Mouse (Mus musculus): ENCODE measurements around the gene Hccs. TPM values are rescaled to one million over a fixed set of nuclear protein-coding genes. Genes with fewer than 3 reads are reported as not detected.

The Hccs gene
- total and polyA plus RNA-seq, 2 experiments from 2014 or later = 58.2 to 75.2 TPM

- H3K9ac ChIP-seq (replicated peaks; ENCODE audit: low read depth, low read length) = no peak overlapping the region
- ATAC-seq (ENCODE audit: insufficient read depth, low read depth) (no peak), DNase-seq (ENCODE audit: low spot score) (no peak)
- no peak overlapping the region for H3K4me3 ChIP-seq (ENCODE audit: low read depth, low read length)
- WGBS = 46% methylated on average over 26 of the region's 26 CpGs
- H3K9me3 ChIP-seq (replicated peaks; ENCODE audit: control insufficient read depth, low read length) = no peaks in the 10 kb centered on the region
- 0 out of 2 replicates have a peak overlapping the region, but pooled peaks have one; percentile 25 for H3K27ac ChIP-seq (ENCODE audit: low read depth)
- no peak overlapping the region; the same call in 1 of the 2 replicates for H3K4me2 ChIP-seq (ENCODE audit: low read depth, low read length)
- TF ChIP-seq CTCF (IDR thresholded peaks at IDR 0.05; ENCODE audit: low read depth) (no peak), EP300 (IDR thresholded peaks at IDR 0.05; ENCODE audit: low read depth) (no peak)
- H3K4me1 ChIP-seq (ENCODE audit: control insufficient read depth, insufficient read depth) = no peaks in the 10 kb centered on the region
- H3K27me3 ChIP-seq (ENCODE audit: control insufficient read depth, insufficient read depth, low read length) = no peaks in the 10 kb centered on the region
- no peaks in the 10 kb centered on the region for H3K36me3 ChIP-seq (replicated peaks; ENCODE audit: control insufficient read depth, insufficient read depth, low read length)
These were observed 17.7 kb downstream of the Hccs start for GRCm38 (mm10) chrX:169302271-169303045.

DNA sequence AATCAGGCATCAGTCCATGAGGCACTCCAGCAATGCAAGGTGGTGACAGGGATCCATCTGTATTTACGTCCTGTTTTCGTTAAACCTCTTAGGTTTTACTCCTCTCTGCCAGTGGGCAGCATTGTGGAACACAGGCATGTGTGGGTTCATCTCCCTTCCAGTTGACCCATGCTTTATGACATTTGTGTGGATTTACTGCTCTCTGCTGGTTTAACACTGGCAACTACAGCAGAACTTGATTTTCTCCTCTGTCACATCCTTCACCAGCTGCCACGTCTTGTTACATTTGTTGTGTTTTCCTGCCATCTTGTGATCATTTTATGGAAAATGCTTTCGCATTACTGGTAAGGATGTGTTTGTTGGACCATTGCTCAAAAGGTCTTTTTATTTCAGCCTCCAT is 20.6 kb downstream of the Hccs start:
- no peak overlapping the region for H3K27ac ChIP-seq (ENCODE audit: low read depth)
- no peak overlapping the region for H3K9ac ChIP-seq (replicated peaks; ENCODE audit: low read depth, low read length)
- H3K27me3 ChIP-seq (ENCODE audit: control insufficient read depth, insufficient read depth, low read length) = no peaks in the 10 kb centered on the region
- no peak for TF ChIP-seq EP300 (IDR thresholded peaks at IDR 0.05; ENCODE audit: low read depth)
- peak; percentile 55 for TF ChIP-seq CTCF (IDR thresholded peaks at IDR 0.05; ENCODE audit: low read depth)
- 46% methylated on average over 4 of the region's 4 CpGs for WGBS
- no peak overlapping the region for H3K4me2 ChIP-seq (ENCODE audit: low read depth, low read length)
- H3K4me1 ChIP-seq (ENCODE audit: control insufficient read depth, insufficient read depth) = no peaks in the 10 kb centered on the region
- peak; percentile 30 for DNase-seq (ENCODE audit: low spot score)
- no peak overlapping the region for H3K4me3 ChIP-seq (ENCODE audit: low read depth, low read length)
- H3K36me3 ChIP-seq (replicated peaks; ENCODE audit: control insufficient read depth, insufficient read depth, low read length) = no peaks in the 10 kb centered on the region
- no peaks in the 10 kb centered on the region for H3K9me3 ChIP-seq (replicated peaks; ENCODE audit: control insufficient read depth, low read length)
- no peak for ATAC-seq (ENCODE audit: insufficient read depth, low read depth)

DNA sequence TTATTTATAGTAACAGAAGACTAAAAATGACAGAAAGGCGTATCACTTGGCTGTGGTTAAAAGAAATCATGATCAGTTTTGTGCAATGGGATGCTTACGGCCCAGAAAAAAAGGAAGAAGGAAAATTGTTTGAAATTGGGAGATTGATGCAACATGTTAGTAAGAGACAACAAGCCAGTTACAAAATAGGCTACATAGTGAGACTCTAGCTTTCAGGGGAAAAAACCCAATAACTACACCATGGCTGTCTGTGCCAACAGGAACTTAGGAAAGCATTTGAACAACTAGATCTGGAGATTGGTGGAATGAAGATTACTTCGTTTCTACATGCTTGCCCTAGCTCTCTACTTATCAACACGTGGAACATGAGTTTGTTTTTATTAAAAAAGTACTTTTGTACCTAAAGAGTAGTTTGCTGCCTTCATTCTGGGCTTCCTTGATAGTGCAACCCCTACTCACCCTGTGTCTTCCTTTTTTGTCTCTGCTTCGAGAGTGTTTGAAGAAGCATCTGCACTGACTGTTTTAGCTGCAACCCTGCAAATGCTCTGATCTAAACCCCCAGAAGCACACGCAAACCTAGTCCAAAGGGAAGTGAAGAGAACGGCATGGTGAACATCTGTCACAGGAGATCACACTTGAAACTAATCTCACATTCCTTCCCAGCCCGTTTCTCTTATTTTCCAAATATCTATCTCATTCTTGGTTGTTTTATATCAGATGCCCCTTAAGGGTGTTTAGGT is 56.6 kb downstream of the Hccs start:
- TF ChIP-seq CTCF (IDR thresholded peaks at IDR 0.05; ENCODE audit: low read depth) (no peak), EP300 (IDR thresholded peaks at IDR 0.05; ENCODE audit: low read depth) (no peak)
- Histone ChIP-seq H3K4me3 (ENCODE audit: low read depth, low read length) (no peak overlapping the region), H3K9me3 (replicated peaks; ENCODE audit: control insufficient read depth, low read length) (no peaks in the 10 kb centered on the region), H3K27me3 (ENCODE audit: control insufficient read depth, insufficient read depth, low read length) (no peaks in the 10 kb centered on the region), H3K4me1 (ENCODE audit: control insufficient read depth, insufficient read depth) (no peaks in the 10 kb centered on the region), H3K36me3 (replicated peaks; ENCODE audit: control insufficient read depth, insufficient read depth, low read length) (no peaks in the 10 kb centered on the region), H3K27ac (ENCODE audit: low read depth) (no peak overlapping the region), H3K4me2 (ENCODE audit: low read depth, low read length) (no peak overlapping the region), H3K9ac (replicated peaks; ENCODE audit: low read depth, low read length) (no peak overlapping the region)
- ATAC-seq (ENCODE audit: insufficient read depth, low read depth) (no peak), DNase-seq (ENCODE audit: low spot score) (no peak)
- WGBS = 57% methylated on average over 8 of the region's 8 CpGs

GRCm38 (mm10) chrX:169262212-169262611 is 58.0 kb downstream of the Hccs start:
- H3K4me3 ChIP-seq (ENCODE audit: low read depth, low read length) = no peak overlapping the region
- WGBS = 36% methylated on average over 2 of the region's 2 CpGs
- no peaks in the 10 kb centered on the region for H3K36me3 ChIP-seq (replicated peaks; ENCODE audit: control insufficient read depth, insufficient read depth, low read length)
- no peak for TF ChIP-seq EP300 (IDR thresholded peaks at IDR 0.05; ENCODE audit: low read depth)
- TF ChIP-seq CTCF (IDR thresholded peaks at IDR 0.05; ENCODE audit: low read depth) = no peak
- no peak overlapping the region for H3K9ac ChIP-seq (replicated peaks; ENCODE audit: low read depth, low read length)
- DNase-seq (ENCODE audit: low spot score) (no peak), ATAC-seq (ENCODE audit: insufficient read depth, low read depth) (no peak)
- no peak overlapping the region for H3K4me2 ChIP-seq (ENCODE audit: low read depth, low read length)
- peak overlapping the region; percentile 57 for H3K27ac ChIP-seq (ENCODE audit: low read depth)
- H3K9me3 ChIP-seq (replicated peaks; ENCODE audit: control insufficient read depth, low read length) = no peaks in the 10 kb centered on the region
- no peaks in the 10 kb centered on the region for H3K27me3 ChIP-seq (ENCODE audit: control insufficient read depth, insufficient read depth, low read length)
- no peaks in the 10 kb centered on the region for H3K4me1 ChIP-seq (ENCODE audit: control insufficient read depth, insufficient read depth)

GRCm38 (mm10) chrX:169261034-169261433 is 59.1 kb downstream of the Hccs start:
- Histone ChIP-seq H3K4me1 (ENCODE audit: control insufficient read depth, insufficient read depth) (no peaks in the 10 kb centered on the region), H3K27me3 (ENCODE audit: control insufficient read depth, insufficient read depth, low read length) (no peaks in the 10 kb centered on the region), H3K9me3 (replicated peaks; ENCODE audit: control insufficient read depth, low read length) (no peaks in the 10 kb centered on the region), H3K27ac (ENCODE audit: low read depth) (no peak overlapping the region), H3K4me2 (ENCODE audit: low read depth, low read length) (no peak overlapping the region), H3K36me3 (replicated peaks; ENCODE audit: control insufficient read depth, insufficient read depth, low read length) (no peaks in the 10 kb centered on the region), H3K4me3 (ENCODE audit: low read depth, low read length) (no peak overlapping the region), H3K9ac (replicated peaks; ENCODE audit: low read depth, low read length) (no peak overlapping the region)
- 74% methylated on average over 3 of the region's 3 CpGs for WGBS
- TF ChIP-seq CTCF (IDR thresholded peaks at IDR 0.05; ENCODE audit: low read depth) (no peak), EP300 (IDR thresholded peaks at IDR 0.05; ENCODE audit: low read depth) (no peak)
- DNase-seq (ENCODE audit: low spot score) (no peak), ATAC-seq (ENCODE audit: insufficient read depth, low read depth) (no peak)
